ENCODE assay signal across 27 mouse cellular contexts in genomic region chr3:130601491-130601890, GRCm38 (mm10). TPM values are rescaled to one million over a fixed set of nuclear protein-coding genes. Genes with fewer than 3 reads are reported as not detected.
"Had no signal": no experiment of that assay in that cellular context is flagged by ENCODE, and none has a peak within 500 bp of the region (broad histone marks: within the 10 kb centered on the region; RNA-seq: fewer than 3 reads in every experiment).

No protein-coding gene starts in this region.

- H3K36me3 ChIP-seq: midbrain, embryonic 10.5 days; midbrain, embryonic 12.5 days; neural tube, embryonic 13.5 days; neural tube, embryonic 15.5 days; stomach, embryonic 15.5 days had no signal

- H3K9ac ChIP-seq: lung, embryonic 14.5 days; midbrain, embryonic 12.5 days; neural tube, embryonic 13.5 days; neural tube, embryonic 15.5 days; stomach, embryonic 15.5 days had no signal

- H3K4me3 ChIP-seq: midbrain, embryonic 10.5 days; midbrain, embryonic 12.5 days; myocyte; neural tube, embryonic 13.5 days; neural tube, embryonic 15.5 days; stomach, embryonic 15.5 days had no signal

- H3K27me3 ChIP-seq: midbrain, embryonic 12.5 days; neural tube, embryonic 13.5 days; neural tube, embryonic 15.5 days; stomach, embryonic 15.5 days had no signal

- H3K4me1 ChIP-seq: midbrain, embryonic 10.5 days; midbrain, embryonic 12.5 days; neural tube, embryonic 13.5 days; neural tube, embryonic 15.5 days; stomach, embryonic 15.5 days had no signal

- H3K27ac ChIP-seq: midbrain, embryonic 10.5 days; midbrain, embryonic 12.5 days; neural tube, embryonic 13.5 days; neural tube, embryonic 15.5 days; stomach, embryonic 15.5 days; stomach, postnatal 0 days had no signal

- DNase-seq: lung, adult 18-20 months; lung, embryonic 14.5 days; lung, postnatal 10 days; lung, postnatal 4 days; midbrain, embryonic 14.5 days; retina, postnatal 1 day; right cerebral cortex, adult 18-20 months; right cerebral cortex, postnatal 25 days; right cerebral cortex, postnatal 4 days; spleen, adult 18-20 months; thymus, adult 2 months; thymus, postnatal 25 days; thymus, postnatal 4 days had no signal

- H3K9me3 ChIP-seq: midbrain, embryonic 10.5 days; midbrain, embryonic 12.5 days; neural tube, embryonic 13.5 days; neural tube, embryonic 15.5 days; stomach, embryonic 15.5 days had no signal

RNA-seq across cellular contexts. Expression of gene Etnppl, which starts 15.8 kb away (rescaled TPM):
- total RNA-seq: megakaryocyte, adult 5-6 weeks; megakaryocyte-erythroid progenitor cell, adult 5-6 weeks had no signal
- polyA plus RNA-seq: lung, embryonic 14.5 days; lung, embryonic 16.5 days; midbrain, embryonic 10.5 days; midbrain, embryonic 14.5 days; midbrain, embryonic 16.5 days; myocyte; neural tube, embryonic 11.5 days; neural tube, embryonic 13.5 days; testis, adult 2 months; thymus, adult 2 months; urinary bladder, adult 2 months had no signal
